Mouse (Mus musculus): ENCODE measurements around the gene Shisa3.
A peak's percentile ranks its signal among the peaks of the same experiment; 100 is the strongest.

The Shisa3 gene

DNA sequence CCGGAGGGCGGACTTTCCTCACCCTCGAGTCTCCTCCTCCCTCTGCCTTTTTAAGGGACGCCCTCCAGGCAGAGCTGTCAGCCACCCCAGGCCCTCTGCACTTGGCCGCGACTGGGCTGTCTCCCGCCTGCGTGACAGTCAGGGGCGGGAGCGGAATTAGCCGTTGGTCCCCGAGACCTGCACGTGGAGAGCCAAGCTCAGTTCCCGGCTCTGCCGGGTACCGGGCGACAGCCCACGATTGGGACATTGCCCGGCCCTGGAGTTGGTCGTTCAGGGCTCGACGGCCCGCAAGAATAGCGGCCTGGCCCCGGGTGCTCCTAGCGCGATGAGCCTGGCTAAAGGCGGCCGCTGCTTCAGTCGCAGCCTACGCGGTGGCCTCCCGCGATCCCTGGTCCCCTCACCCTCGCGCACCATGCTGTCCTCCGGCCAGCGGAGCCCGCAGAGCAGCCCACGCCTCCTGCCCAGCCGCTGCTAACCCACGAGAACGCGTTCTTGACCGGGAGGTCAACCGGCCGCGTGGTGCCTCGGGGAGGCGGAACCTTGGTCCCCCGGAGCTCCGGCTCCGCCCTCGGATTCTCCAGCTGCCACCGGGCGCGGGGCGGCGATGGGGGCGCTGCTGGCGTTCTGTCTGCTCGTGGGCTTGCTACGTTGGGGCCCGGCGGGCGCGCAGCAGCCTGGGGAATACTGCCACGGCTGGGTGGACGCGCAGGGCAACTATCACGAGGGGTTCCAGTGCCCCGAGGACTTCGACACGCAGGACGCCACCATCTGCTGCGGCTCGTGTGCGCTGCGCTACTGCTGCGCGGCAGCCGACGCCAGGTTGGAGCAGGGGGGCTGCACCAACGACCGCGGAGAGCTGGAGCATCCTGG, at the start of gene Shisa3:
TSS of gene Shisa3 (plus strand) at position 79 of the 870 bp plus-strand sequence.
- DNase-seq: peak; percentile 54

DNA sequence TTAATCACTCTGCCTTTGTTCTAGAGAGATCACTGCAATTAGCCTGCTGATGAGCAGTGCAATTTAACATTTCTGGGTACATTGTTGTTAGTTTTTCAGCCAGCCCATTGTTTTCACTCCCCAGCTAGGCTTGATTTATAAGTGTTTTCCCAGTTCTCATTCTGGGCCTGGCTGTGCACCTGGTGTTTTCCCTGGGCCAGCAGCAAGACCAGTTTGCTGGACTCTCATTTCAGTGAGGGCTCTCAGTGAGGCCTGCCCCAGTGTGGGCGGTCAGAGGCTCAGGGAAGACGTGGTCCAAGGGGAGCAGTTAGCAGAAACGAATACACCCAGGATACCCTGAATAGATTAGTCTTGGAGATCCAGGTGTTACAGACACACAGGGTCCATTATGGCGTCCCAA, 49.0 kb upstream of the Shisa3 start:
- no peak for DNase-seq

DNA sequence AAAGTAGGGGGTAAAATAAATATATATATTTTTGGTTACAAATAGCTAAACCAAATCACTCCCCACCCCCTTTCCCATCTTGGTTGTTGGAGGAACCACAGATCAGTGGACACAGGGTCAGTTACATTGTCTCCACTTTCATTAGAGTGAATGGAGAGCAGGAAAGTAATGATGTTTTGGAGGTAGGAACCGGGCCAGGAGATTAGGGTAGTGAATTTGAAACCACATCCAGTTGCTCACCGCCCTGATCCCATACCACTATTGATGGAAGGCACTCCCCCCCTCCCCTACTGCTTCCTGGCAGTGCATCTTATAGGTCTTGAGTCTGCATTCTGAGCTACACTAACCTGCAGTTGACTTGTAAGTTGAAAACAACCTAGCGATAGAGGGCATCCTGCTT, 48.6 kb upstream of the Shisa3 start:
- no peak for DNase-seq

DNA sequence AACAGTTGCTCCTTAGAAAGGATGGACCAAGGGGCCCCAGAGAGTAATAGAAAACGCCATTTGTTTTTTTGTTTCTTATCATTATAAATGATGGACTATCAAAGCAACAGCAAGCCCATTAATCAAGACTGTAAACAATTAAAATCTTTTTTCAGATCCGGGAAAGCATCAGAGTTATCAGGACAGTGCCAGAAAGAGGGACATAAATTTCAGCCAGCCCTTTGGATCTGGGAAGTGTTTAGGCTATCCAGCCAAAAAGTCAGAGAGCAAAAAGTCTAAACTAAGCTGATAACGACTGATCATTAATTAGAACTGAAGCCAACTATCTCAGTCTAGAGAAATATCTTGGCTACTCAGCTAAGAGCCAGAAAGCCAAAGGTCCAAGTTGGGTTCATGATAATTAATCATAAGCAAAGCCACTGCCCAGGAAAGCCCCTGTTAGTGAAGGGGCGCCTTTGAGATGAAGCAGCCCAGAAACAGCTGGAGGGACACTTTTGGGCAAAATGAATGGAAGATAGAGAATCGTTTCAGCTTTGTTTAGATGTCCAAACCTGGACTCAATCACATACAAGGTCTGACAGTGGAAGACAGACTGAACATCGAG, 35.0 kb upstream of the Shisa3 start:
- peak; percentile 16 for DNase-seq

DNA sequence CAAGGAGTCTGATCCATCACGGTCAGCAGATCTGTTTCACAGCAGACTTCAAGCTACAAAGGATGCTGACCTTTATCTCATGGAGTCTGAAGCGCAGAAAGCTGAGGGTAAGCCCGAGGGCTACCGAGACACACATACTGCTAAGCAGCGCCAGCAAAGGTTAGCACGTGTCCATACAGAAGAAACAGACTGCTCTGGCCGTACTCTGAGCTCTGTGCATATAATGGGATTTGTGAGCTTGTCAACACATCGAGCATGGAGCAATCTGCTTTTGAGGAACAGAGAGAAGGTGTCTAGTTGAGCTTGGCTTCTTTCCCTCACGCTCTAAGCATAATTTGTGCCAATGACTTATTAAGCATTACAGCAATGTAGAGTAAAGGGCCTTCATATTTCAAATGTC, 33.6 kb upstream of the Shisa3 start:
- DNase-seq: no peak

DNA sequence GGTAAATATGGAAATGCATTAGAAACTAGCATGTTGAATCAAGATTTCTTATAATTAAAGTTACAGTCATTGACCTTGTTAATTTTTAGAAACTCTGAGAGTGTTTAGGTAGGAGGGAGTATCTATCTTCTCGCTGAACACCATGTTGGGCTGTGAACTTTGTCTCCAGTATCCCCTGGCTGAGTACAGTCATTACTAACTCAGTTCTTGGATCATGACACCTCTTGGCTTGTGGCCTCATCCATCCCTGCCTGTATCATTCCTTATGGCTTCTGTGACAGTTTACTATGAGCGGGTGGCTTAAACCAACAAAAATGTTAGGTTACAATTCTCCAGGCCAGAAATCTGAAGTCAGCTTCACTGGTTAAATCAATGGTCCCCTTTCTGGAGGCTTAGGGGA, 32.0 kb upstream of the Shisa3 start:
- no peak for DNase-seq

DNA sequence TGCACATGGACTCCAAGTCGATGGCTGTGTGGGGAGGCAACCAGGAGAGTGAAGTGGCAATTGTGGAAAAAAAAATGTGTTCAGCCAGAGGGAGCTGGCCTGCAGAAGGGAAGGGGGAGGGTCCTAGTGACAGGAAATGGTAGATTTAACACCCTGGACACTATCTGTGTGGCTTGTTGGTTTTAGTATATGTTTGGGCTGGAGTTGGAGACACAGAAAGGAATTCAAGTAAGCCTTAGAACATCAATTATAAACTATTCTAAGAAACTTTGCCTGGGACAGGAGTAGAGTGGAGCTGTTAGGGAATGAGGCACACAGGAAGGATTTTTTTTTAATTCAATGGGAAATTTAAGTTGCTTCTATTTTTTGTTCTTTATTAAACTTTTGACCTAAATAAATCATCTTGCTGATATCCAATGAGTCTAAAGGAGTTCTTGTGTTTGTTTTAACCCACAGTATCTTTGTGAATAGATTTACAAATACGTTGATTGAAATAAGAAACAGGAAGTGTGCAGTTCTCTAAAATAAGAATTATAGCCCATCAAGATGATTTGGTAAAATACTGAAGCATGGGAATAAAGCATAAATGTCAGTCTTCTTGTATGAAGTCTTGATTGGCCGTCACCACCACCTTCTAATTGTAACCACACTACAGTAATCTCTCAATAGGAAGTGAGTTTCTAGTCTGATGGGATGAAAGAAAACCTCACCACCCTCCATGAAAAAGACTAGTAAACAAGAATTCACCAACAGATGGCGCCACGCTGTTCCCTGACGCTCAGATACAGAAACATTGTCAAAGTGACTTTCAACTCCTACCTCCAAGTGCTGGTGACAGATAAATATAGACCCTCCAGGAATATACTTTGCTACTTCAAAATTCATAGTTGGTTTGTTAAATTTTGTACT, 27.7 kb upstream of the Shisa3 start:
- no peak for DNase-seq

DNA sequence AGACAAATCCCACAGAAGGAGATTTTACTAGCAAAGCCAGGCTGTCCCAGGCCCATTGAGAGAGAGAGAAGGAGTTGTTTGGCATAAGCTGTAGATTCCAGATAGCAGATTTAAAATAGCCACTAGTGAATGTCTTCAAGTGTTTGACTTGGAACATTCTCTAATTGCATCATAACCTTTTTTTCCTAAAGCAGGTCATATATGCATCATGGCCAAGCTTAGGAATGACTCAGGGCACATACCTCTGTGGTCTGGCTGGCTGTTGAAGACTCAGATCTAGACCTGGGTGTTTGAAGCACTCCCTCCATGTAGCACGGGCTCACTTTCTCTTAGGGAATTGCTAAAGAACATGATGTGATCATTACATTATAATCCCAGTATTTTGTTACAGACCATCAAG, 12.6 kb upstream of the Shisa3 start:
- no peak for DNase-seq

DNA sequence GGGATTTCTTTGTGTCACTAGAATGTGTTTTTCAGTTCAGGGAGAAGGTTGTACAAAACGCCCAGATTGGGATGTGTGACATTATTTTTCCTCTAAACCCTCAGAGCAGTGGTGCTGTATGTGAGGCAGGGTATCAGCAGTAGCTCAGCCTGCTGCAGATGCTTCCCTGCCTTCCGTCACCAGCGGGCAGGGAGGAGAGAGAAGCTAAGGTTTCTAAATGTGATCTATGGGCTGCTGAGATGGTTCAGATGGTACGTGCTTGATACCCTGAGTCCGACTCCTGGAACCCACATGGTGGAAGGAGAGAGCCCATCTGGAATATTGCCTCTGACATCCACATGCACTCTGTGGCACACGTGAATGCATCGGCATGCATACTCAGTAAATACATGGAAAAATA, 12.1 kb upstream of the Shisa3 start:
- DNase-seq: no peak

DNA sequence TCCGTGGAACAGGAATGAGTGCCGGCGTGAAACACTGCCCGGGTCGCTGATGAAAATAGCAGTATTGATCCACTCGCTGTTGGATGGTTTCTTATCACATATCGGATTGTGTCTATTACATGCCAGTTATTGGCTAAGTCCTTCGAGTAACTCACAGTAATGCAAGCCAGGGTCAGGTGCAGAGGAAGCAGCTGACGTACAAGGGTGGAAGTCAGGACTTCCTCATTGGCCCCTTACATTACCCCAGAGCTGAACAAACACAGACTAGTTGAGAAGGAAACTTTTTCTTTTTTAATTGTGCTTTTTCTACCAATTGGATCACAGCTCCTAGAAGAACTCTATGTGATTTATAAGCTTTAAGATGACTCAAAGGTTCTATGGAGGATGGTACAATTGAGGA, 7.7 kb upstream of the Shisa3 start:
- DNase-seq: no peak

DNA sequence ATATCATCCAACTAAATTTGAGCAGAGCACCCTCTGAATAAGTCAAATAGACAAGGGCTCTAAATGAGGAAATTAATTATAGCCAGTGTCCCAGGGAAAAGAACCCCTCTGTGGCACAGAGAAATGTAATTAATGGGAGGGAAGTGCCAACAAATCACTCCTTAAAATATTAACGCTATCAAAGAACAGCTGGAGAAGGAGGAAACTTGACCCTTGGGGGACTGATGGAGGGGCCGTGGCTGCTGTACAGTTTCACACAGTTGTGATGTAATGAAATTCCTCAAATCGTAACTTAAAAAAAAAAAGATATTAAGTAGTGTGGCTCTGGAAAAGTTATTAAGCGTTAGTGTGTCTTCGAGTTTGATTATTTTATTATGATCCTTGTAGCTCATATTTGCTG, 1.7 kb upstream of the Shisa3 start:
- no peak for DNase-seq

DNA sequence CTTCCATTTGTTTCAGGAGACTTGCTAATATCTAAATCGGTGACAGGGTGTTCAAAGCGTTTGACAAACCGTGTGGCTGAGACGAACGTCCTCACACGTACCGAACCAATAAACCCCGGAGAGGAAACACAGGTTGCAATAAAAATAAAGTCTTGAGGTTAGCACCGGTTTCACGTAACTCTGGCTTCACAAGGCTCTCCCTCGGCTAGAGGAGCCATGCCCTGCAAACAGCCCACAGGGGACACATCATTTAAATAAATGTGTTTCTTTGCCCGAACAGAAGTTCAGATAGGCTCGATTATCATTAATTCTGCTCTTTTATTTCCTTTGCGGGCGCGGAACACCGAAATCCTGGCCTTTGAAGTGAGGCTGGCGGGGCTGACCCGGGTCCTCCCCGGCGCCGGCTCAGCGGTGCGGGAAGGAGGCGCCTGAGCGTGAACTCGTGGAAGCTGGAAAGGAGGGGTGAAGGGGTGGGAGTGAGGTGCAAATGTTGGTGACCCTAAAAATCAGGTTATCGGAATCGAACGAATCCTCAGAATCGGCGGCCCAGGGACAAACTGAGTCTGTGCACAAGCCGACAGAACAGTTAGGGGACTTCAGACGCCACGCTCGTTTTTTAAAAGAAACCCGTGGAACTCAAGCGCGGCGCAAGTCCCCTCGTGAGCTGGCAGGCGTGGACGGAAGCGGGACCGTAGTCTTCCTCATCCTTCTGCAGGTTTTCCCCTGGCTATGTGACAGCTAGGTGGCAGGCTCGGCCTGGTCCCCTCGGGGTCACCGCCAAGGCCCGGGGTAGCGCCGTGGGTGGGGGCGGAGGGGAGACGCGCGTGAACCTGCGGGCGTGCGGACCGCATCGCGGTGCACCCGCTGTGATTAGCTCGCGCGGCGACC, 522 bp upstream of the Shisa3 start:
- DNase-seq: peak; percentile 38

DNA sequence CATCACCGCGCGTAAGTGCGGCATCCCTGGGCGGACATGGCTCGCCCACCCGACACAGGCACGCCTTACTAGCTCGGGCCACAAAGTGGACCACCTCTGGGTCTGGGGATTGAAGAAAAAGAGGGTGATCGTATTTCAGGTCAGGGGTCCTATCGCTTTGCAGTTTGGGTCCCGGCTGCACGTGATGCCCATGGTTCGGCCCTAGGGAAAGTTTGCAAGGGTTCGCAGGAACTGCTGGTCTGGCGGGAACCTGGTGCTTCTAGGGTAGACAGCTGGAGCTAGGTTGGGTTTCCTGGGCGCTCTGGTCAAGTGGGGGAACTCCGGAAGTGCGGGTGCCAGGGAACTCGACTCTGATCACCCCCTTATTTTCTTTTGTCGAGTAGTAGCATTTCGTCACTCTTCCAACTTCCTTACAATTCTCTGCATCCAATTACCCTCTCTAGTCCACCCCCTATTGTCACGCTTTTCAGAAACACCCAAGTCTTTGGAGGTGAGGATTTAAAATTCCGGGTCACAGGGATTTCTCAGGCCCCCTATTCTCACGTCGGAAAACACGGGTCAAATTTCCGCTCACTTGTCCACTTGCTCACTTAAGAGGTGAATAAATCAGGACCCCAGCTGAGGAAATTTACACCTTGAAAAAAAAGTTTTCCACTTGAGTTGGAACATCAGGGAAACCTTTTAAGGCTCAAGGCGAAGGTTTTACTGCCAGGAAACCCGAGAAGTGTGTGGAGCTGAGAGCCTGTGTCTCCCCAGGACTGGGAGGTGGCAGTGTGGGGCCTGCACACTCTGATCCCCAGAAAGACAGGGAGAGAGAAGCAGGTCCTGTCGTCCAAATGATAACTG, 1.2 kb downstream of the Shisa3 start:
- DNase-seq: no peak

DNA sequence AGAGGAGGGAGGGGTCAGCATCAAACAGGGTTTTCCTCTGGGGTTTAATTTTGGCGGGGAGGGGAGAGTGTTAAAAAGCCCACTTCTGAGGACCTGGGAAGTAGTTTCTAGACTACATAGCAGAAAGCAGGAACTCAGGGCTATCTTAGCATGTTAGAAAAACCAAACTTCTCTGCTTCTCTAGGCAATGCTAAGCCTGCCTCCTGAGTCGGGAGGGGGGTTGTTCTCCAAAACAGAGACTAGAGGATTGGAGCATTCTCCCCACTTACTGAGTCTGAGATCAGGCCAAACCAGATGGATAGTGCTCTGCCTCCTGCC, 1.8 kb downstream of the Shisa3 start:
- no peak for DNase-seq

DNA sequence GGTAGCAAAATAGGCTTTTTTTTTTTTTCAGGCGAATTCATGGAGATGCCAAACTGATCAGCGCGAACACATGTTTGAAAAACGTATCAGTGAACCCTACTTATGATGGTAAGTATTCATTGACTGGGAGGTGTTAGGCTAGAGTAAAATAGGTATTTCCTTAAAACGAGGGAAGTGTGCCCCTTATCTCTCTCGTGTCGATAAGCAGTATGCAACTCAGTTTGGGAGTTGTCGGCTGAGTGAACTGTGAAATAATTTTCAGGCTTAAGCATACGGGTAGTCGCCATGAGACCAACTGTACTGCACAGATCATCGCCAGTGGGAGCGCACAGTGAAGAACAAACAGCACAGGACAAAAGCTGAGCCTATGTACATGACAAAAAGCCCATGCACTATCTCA, 13.5 kb downstream of the Shisa3 start:
- no peak for DNase-seq

DNA sequence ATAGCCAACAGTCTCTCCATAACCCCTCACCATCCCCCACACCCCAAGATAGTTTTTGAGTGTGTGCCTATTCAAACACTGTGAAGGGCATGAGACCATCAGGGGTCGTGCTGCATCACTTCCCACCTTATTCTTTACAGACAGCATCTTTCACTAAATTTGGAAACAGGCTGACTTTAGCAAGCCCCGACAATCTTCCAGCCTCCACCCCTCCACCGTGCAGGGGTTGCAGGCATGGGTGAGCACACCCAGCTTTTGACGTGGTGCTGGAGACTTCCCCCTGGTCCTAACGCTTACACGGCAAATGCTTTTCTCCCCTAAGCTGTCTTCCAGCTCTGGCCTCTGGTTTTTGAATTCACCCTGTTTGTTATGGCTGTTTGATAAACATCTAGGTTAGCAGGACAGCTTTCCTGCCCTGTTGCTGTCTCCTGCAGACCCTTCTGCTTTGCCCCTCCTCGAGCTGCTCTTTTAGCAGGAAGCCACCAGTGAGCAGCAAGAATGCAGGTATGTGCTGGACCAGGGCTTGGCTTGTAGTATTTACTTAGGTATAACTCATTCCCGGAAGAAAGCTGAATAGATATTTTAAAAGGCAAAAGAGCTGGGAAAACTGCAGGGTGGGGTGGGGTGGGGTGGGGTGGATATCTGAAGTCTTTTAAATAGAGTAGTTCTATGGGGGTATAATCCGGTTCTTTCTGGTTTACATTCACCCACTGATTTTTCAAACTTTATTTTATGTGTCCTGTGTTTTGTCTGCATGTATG, 20.7 kb downstream of the Shisa3 start:
- DNase-seq: no peak

DNA sequence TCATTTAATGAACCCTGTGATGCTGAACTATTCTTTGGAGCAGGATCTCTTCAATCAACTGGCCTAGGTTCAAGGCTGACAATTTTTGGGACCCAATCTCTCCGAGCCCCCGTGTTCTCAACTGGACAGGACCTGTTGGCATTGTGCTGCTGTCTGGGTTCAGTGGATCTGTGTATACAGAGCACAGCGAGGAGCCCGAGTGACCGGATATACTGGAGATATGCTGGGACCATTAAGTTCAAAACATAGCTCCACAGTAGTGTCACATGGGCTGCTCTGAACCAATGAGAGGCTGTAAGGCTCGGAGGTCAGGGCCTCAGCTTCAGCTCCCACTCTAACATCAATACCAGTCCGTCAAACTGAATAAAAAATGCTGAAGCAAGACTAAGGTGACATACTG, 21.8 kb downstream of the Shisa3 start:
- no peak for DNase-seq

DNA sequence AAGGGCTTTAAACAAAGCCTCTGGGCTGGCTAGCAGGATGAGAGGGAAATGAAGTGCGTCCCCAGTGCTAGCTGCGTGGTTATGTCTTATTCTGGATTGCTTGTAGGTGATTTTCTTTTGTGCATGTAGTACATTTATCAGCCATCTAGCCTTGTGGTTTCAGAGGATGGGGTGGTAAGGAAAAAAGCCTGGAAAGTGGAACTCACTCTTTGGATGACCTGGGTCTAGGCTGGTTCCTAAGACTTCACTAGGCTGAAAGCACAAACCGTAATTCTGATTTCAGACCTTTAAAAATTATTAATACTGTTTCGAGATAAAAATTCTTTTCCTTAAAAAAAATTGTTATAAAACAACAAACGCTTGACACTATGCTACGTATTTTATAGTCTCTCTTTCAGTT, 22.2 kb downstream of the Shisa3 start:
- DNase-seq: no peak

DNA sequence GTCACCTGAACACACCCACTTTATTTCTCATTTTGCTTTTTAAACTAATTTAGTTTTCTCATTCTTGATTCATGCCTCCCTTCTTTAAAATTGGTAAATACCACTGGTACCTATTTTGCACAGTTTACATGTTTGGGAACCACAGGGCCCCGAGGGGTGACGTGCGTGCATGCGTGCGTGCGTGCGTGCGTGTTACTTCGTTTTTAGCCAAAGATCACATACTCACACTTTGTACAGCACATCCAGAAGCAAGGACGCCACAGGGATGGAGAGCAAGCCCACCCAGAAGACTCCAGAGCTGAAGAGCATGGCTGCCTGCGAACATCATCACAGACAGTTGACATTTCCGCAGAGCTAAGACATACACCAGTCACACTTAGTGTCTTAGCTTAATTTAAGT, 23.6 kb downstream of the Shisa3 start:
- DNase-seq: no peak

DNA sequence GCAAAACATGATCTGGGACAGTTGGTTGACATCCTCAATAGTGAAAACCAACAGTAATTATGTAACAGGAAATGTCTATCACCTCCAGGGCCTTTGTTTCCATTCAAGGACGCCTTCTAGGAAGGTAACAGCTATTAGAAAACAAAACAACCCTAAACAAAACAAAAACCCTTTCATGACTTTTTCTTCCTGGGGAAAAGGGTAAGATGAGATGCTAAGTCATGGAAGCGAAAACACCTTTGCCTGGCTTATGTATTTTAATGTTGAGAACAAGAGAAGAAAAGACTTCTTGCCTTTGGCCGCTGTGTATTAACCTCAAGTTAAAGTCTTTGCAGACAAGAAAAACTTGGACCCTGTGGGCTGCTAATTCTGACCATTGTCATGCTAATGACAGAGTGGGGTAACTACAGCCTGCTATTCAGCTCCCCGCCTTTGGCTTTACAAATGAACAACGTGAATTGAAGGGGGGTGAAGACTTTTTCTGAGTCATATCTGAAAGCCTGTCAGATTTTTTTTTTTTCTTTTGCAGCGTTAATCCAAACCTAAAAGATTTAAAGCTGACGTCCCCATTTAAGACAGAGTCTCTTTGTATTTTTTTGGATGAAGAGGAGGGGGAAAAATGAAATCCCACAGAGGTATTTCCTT, 25.6 kb downstream of the Shisa3 start:
- DNase-seq: no peak
